10 mouse cellular contexts compared by ENCODE assay signal in the genomic region with DNA sequence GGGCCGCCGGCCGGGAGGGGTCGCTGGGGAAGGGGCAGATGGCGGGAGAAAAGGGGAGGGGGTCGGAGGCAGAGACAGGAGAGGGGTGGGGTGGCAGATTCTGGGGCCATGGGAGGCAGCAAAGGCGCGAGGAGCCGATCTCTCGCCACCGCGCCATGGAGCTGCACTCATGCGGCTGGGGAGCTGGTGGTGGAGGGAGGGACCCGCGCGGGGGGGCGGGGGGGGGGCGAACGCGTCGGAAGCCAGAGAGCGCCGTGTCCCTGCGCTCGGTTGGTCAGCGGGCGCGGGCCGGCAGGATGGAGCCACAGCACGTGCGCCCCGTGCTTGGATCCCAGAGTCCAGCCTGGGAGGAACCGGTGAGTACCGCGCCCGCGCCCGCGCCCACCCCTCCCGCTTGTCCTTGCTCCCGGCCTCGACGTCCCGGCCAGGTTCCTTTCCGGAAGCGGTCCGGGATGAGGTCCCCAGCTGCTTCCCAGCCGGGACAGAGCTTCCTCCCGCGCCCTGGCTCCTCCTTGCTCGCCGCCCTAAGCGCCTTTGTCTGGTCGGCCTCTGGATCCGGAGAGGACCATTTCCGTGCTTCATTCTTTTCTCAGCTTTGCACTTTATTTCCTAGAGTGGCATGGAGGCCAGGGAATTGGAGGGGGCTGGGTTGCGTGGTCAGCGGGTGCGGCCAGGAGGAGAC. TPM values are rescaled to one million over a fixed set of nuclear protein-coding genes. Genes with fewer than 3 reads are reported as not detected.
DNase-seq lines count a peak whose midpoint lies in the region; ATAC-seq and TF ChIP-seq lines count a peak whose summit lies in the region.
"Not testable (repeated sequence)": the region's sequence is repeated elsewhere in the genome, so short reads cannot be mapped to it uniquely, and the experiment has no call there.
"Had no signal": no experiment of that assay in that cellular context is flagged by ENCODE, and none has a peak within 500 bp of the region (broad histone marks: within the 10 kb centered on the region; RNA-seq: fewer than 3 reads in every experiment).

Gm3264 (plus strand) TSS at position 278 of the 682 bp plus-strand sequence.

- H3K36me3 ChIP-seq in embryonic facial prominence, embryonic 15.5 days; heart, adult 2 months (ENCODE audit: control insufficient read depth, insufficient read depth, low read length); hindbrain, embryonic 12.5 days; lung, embryonic 15.5 days; neural tube, embryonic 13.5 days: not testable (repeated sequence)

- not testable (repeated sequence) for TF ChIP-seq POLR2A in heart, adult 2 months (IDR thresholded peaks at IDR 0.05; ENCODE audit: insufficient read depth, low read depth, low read length)

- not testable (repeated sequence) for H3K79me2 ChIP-seq in heart, adult 2 months (replicated peaks; ENCODE audit: control insufficient read depth, insufficient read depth, low read length)

- peak within 1 kb of the TSS; percentile 60 for H3K4me2 ChIP-seq in embryonic facial prominence, embryonic 15.5 days (replicated peaks)
- peak within 1 kb of the TSS; percentile 56 for H3K4me2 ChIP-seq in hindbrain, embryonic 12.5 days (replicated peaks)
- peak within 1 kb of the TSS; percentile 59 for H3K4me2 ChIP-seq in lung, embryonic 15.5 days
- peak within 1 kb of the TSS; percentile 53 for H3K4me2 ChIP-seq in neural tube, embryonic 13.5 days

- TF ChIP-seq CTCF in heart, adult 2 months (IDR thresholded peaks at IDR 0.05); layer of hippocampus, adult 2 months (conservative IDR thresholded peaks at IDR 0.05): not testable (repeated sequence)

- 8% methylated on average over 34 of the region's 59 CpGs for WGBS in embryonic facial prominence, embryonic 15.5 days
- 10% methylated on average over 49 of the region's 59 CpGs for WGBS in heart, adult 2 months
- 9% methylated on average over 38 of the region's 59 CpGs for WGBS in hindbrain, embryonic 12.5 days
- WGBS in lung, embryonic 15.5 days, result 5% methylated on average over 19 of the region's 59 CpGs
- WGBS in neural tube, embryonic 13.5 days, result 6% methylated on average over 47 of the region's 59 CpGs

- not testable (repeated sequence) for H3K27ac ChIP-seq in embryonic facial prominence, embryonic 15.5 days (replicated peaks); heart, adult 2 months; hindbrain, embryonic 12.5 days; layer of hippocampus, adult 2 months; neural tube, embryonic 13.5 days (replicated peaks)
- peak within 1 kb of the TSS; percentile 37; the same call in 1 of the 2 replicates for H3K27ac ChIP-seq in lung, embryonic 15.5 days

- peak within 1 kb of the TSS; percentile 41 for H3K4me3 ChIP-seq in embryonic facial prominence, embryonic 15.5 days (replicated peaks)
- not testable (repeated sequence) for H3K4me3 ChIP-seq in heart, adult 2 months
- peak within 1 kb of the TSS; percentile 42 for H3K4me3 ChIP-seq in hindbrain, embryonic 12.5 days
- H3K4me3 ChIP-seq in layer of hippocampus, adult 2 months, result peak within 1 kb of the TSS; percentile 30
- peak within 1 kb of the TSS; percentile 33 for H3K4me3 ChIP-seq in lung, embryonic 15.5 days
- H3K4me3 ChIP-seq in neural tube, embryonic 13.5 days, result peak within 1 kb of the TSS; percentile 42

- intact Hi-C loops in heart, adult 2 months (cut with DNase I), result not testable (repeated sequence)

- peak; percentile 4 for DNase-seq in adrenal gland, adult 2 months
- peak; percentile 60 to 65 for DNase-seq in heart, adult 2 months
- not testable (repeated sequence) for DNase-seq in layer of hippocampus, adult 2 months (ENCODE audit: low spot score in 2 of 2)
- DNase-seq in thymus, postnatal 14 days, result peak; percentile 1

- not testable (repeated sequence) for H3K27me3 ChIP-seq in embryonic facial prominence, embryonic 15.5 days; heart, adult 2 months (ENCODE audit: control insufficient read depth, insufficient read depth, low read length); hindbrain, embryonic 12.5 days; lung, embryonic 15.5 days; neural tube, embryonic 13.5 days

- not testable (repeated sequence) for H3K9me3 ChIP-seq in embryonic facial prominence, embryonic 15.5 days (replicated peaks); hindbrain, embryonic 12.5 days (replicated peaks); lung, embryonic 15.5 days; neural tube, embryonic 13.5 days

- TF ChIP-seq EP300 in heart, adult 2 months (IDR thresholded peaks at IDR 0.05; ENCODE audit: insufficient read depth, low read depth, low read length), result not testable (repeated sequence)

- H3K4me1 ChIP-seq in embryonic facial prominence, embryonic 15.5 days; heart, adult 2 months (ENCODE audit: control insufficient read depth, insufficient read depth, low read length); hindbrain, embryonic 12.5 days; lung, embryonic 15.5 days; neural tube, embryonic 13.5 days (replicated peaks): not testable (repeated sequence)

- not testable (repeated sequence) for H3K9ac ChIP-seq in embryonic facial prominence, embryonic 15.5 days; heart, adult 2 months (ENCODE audit: low read depth, low read length); lung, embryonic 15.5 days
- H3K9ac ChIP-seq in hindbrain, embryonic 12.5 days, result peak within 1 kb of the TSS; percentile 59
- H3K9ac ChIP-seq in neural tube, embryonic 13.5 days, result peak within 1 kb of the TSS; percentile 69

- ATAC-seq in embryonic facial prominence, embryonic 15.5 days (ENCODE audit: insufficient number of reproducible peaks, low FRiP score, low TSS enrichment, low read depth); hindbrain, embryonic 12.5 days (ENCODE audit: low FRiP score); lung, embryonic 15.5 days (ENCODE audit: borderline replicate concordance, extremely low read depth, low FRiP score, low TSS enrichment); neural tube, embryonic 13.5 days (ENCODE audit: low read depth): not testable (repeated sequence)

RNA-seq across cellular contexts. Expression of gene Gm3264, which starts in this region (rescaled TPM):
- under 1 TPM in 1 of 2 experiments, not detected in 1; 0.52 TPM for total RNA-seq in adrenal gland, adult 2 months (2021)
- polyA plus RNA-seq in adrenal gland, adult 2 months (2012; rRNA removed), result not detected in 2 replicates
- 0.33 and 0.45 TPM in 2 replicates for polyA plus RNA-seq in embryonic facial prominence, embryonic 15.5 days (2015; fragmentation: Nextera tagmentation; extraction: Ambion mirVana)
- 1 to 10 TPM in 1 of 2 experiments, under 1 TPM in 1; 0.52 to 2.4 TPM for total RNA-seq in heart, adult 2 months (2021)
- polyA plus RNA-seq in heart, adult 2 months (2012; rRNA removed), result not detected in 2 replicates
- polyA plus RNA-seq in hindbrain, embryonic 12.5 days (2016; fragmentation: Nextera tagmentation; extraction: Ambion mirVana), result 0.61 and 2.2 TPM in 2 replicates
- 10 to 100 TPM in 1 of 2 experiments, 1 to 10 TPM in 1; 8.4 to 13.3 TPM for total RNA-seq in layer of hippocampus, adult 2 months (2021)
- 0.45 and 0.47 TPM in 2 replicates for polyA plus RNA-seq in lung, embryonic 15.5 days (2015; fragmentation: Nextera tagmentation; extraction: Ambion mirVana)
- 2.2 and 3.2 TPM in 2 replicates for polyA plus RNA-seq in neural tube, embryonic 13.5 days (2015; fragmentation: Nextera tagmentation; extraction: Ambion mirVana)
- total RNA-seq: gastrocnemius, adult 8-10 months had no signal
- polyA plus RNA-seq: macrophage had no signal

Comparison
In these comparisons a context has a peak if more than half of its experiments do, and no peak if none do; other contexts are left out.
1. Peak in DNase-seq in adrenal gland, adult 2 months; RNA of the gene not detected or under 1 TPM.